Mouse (Mus musculus): ENCODE measurements around the gene E2f4.

The E2f4 gene

DNA sequence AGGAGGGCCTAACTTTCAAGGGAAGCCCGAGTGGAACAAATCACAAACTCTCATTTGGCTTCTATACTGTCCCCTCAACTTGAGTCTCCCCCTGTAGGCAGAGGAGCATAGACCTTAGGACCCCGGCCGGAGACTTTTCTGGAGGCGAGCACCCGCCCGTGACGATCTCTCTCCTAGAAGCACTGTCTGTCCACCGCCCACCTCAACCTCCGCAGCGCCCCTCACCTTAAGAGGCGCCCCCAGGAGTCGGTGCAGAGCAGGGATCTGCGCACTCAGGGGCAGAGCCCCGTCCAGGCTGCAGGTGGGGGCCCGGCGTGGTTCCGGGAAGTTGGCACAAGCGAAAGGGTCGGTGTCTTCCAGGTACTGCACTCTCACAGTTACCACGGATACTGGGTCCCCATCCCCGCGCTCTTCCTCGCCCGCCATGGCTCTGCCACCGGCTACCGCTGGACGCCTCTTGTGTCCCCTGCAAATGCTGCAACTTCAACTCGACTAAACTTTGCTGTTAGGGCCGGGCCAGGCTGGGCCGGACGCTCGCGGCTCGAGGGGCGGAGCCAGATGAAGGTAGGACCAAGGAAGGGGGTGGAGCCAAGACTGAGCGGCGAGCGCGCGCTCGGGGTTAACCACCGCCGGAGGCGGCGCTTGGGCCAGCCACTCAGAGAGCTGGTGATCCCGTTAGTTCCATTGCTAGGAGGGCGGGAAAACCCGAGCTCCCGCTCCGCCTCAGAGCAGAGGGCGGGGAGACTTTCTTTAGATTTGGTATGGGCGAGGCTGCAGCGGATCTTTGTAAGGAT, 50.2 kb downstream of the E2f4 start, which contains the start of gene Fhod1:
Gene Fhod1, minus strand, starts transcription at position 526 of the 794 bp plus-strand sequence.
- peak; percentile 97 for DNase-seq (ENCODE audit: low spot score)

GRCm38 (mm10) chr8:105348450-105349095, 51.1 kb downstream of the E2f4 start, which contains the start of gene Slc9a5:
Gene Slc9a5 (plus strand): TSS chr8:105348843.
- DNase-seq (ENCODE audit: low spot score), result peak; percentile 72

- peak; percentile 47 for DNase-seq (ENCODE audit: low spot score)
Observed at GRCm38 (mm10) chr8:105349096-105349771, 51.8 kb downstream of the E2f4 start.

GRCm38 (mm10) chr8:105350186-105350585, 52.7 kb downstream of the E2f4 start:
- no peak for DNase-seq (ENCODE audit: low spot score)

DNA sequence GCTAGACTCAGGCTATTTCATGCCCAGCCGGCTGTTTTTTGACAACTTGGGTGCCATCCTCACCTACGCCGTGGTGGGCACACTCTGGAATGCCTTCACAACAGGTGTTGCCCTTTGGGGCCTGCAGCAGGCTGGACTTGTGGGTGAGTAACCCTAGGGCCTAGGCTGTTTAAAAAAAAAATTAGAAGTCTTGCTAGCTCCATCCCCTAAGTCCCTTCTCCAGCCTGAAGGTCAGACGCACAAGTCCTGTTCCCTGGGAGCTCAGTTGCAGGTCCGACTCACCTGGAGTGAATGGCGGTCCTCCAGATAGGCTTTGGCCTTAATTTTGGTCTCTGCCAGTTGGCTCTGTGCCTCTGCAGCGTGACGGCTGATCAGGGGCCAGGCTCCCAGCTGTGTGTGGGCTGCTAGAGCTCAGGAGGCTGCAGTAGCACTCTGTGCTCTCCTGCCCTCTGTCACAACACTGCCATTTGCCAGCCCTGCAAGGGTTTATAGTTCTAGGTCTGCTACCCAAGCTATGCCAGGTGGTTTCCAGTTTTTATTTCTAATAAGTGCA, 56.2 kb downstream of the E2f4 start:
- DNase-seq (ENCODE audit: low spot score), result no peak

- DNase-seq (ENCODE audit: low spot score), result no peak
Observed at GRCm38 (mm10) chr8:105354549-105354948, 57.1 kb downstream of the E2f4 start.

Measured in yolk sac, embryonic 10.5 days (tissue).